Mouse (Mus musculus) WW6 (cell line): ENCODE measurements around the gene Mapk12.

Experiments used
- DNase-seq: peaks from one replicate; pipeline ENCODE4 v3.0.0-alpha.2; 2013; ENCODE audit warnings: low read depth, low spot score

The Mapk12 gene

GRCm38 (mm10) chr15:89140659-89141252, at the start of gene Mapk12:
Mapk12 (minus strand) TSS chr15:89140703.
- DNase-seq = peak; percentile 56

- no peak for DNase-seq
Measured at GRCm38 (mm10) chr15:89184937-89185227, 44.4 kb upstream of the Mapk12 start.

- DNase-seq = no peak
Measured at GRCm38 (mm10) chr15:89184141-89184936, 43.8 kb upstream of the Mapk12 start.

- DNase-seq = no peak
Measured at GRCm38 (mm10) chr15:89182842-89183241, 42.3 kb upstream of the Mapk12 start.

- DNase-seq = no peak
Measured at GRCm38 (mm10) chr15:89182328-89182741, 41.8 kb upstream of the Mapk12 start.

- DNase-seq = no peak
Measured at GRCm38 (mm10) chr15:89181561-89182270, 41.2 kb upstream of the Mapk12 start.

GRCm38 (mm10) chr15:89180571-89181229, 40.2 kb upstream of the Mapk12 start, which contains the start of gene Plxnb2:
Plxnb2 (minus strand) TSS chr15:89180788.
- peak; percentile 62 for DNase-seq

GRCm38 (mm10) chr15:89180081-89180541, 39.6 kb upstream of the Mapk12 start:
- no peak for DNase-seq

GRCm38 (mm10) chr15:89179630-89179964, 39.1 kb upstream of the Mapk12 start:
- no peak for DNase-seq

GRCm38 (mm10) chr15:89178954-89179629, 38.6 kb upstream of the Mapk12 start:
- no peak for DNase-seq

GRCm38 (mm10) chr15:89178260-89178860, 37.9 kb upstream of the Mapk12 start:
- no peak for DNase-seq

- DNase-seq = no peak
Measured at GRCm38 (mm10) chr15:89177576-89178259, 37.2 kb upstream of the Mapk12 start.

GRCm38 (mm10) chr15:89177121-89177520, 36.6 kb upstream of the Mapk12 start:
- DNase-seq = no peak

GRCm38 (mm10) chr15:89175411-89176155, 35.1 kb upstream of the Mapk12 start:
- no peak for DNase-seq

- DNase-seq = no peak
Measured at GRCm38 (mm10) chr15:89174889-89175339, 34.4 kb upstream of the Mapk12 start.

- DNase-seq = no peak
Measured at GRCm38 (mm10) chr15:89173906-89174214, 33.4 kb upstream of the Mapk12 start.

- no peak for DNase-seq
Measured at GRCm38 (mm10) chr15:89173024-89173905, 32.8 kb upstream of the Mapk12 start.

GRCm38 (mm10) chr15:89172276-89172935, 31.9 kb upstream of the Mapk12 start:
- DNase-seq = no peak
